Mouse (Mus musculus): ENCODE measurements around the gene Slf2.

The Slf2 gene

GRCm38 (mm10) chr19:45030746-45031693 lies 100.1 kb downstream of the Slf2 start:
- peak in 1 of 2 experiments; percentile 77 for DNase-seq (ENCODE audit: low spot score in 2 of 2)

- peak in 1 of 2 experiments; percentile 74 for DNase-seq (ENCODE audit: low spot score in 2 of 2)
These were observed 100.8 kb downstream of the Slf2 start for GRCm38 (mm10) chr19:45031780-45032179.
